Mouse (Mus musculus): ENCODE data around the gene Pkp3. TPM values are rescaled to one million over a fixed set of nuclear protein-coding genes. Genes with fewer than 3 reads are reported as not detected.

Gene Pkp3
- polyA plus RNA-seq, 1 experiment from 2014 or later: 0.18 TPM

GRCm38 (mm10) chr7:141046931-141047580 lies 31.0 kb upstream of the Pkp3 start:
- Histone ChIP-seq H3K4me2 (peak overlapping the region; percentile 92), H3K4me3 (replicated peaks) (0 out of 2 replicates have a peak overlapping the region, but pooled peaks have one; percentile 39), H3K36me3 (no peaks in the 10 kb centered on the region), H3K9ac (replicated peaks) (no peak overlapping the region), H3K27ac (replicated peaks) (peak overlapping the region; percentile 72), H3K27me3 (replicated peaks) (no peaks in the 10 kb centered on the region), H3K9me3 (replicated peaks) (no peaks in the 10 kb centered on the region), H3K4me1 (peaks cover 20% of the 10 kb centered on the region)
- 62% methylated on average over 6 of the region's 6 CpGs for WGBS
- ATAC-seq (ENCODE audit: low FRiP score): no peak

GRCm38 (mm10) chr7:141047581-141048225 lies 30.3 kb upstream of the Pkp3 start:
- Histone ChIP-seq H3K27ac (replicated peaks) (peak overlapping the region; percentile 85), H3K9ac (replicated peaks) (peak overlapping the region; percentile 40), H3K9me3 (replicated peaks) (no peaks in the 10 kb centered on the region), H3K4me3 (replicated peaks) (peak overlapping the region; percentile 39), H3K4me1 (peaks cover 18% of the 10 kb centered on the region), H3K36me3 (no peaks in the 10 kb centered on the region), H3K4me2 (peak overlapping the region; percentile 92), H3K27me3 (replicated peaks) (no peaks in the 10 kb centered on the region)
- WGBS: 10% methylated on average over 16 of the region's 19 CpGs
- peak; percentile 83 for ATAC-seq (ENCODE audit: low FRiP score)

- ATAC-seq (ENCODE audit: low FRiP score): peak; percentile 95
- no peaks in the 10 kb centered on the region for H3K9me3 ChIP-seq (replicated peaks)
- peak overlapping the region; percentile 85 for H3K27ac ChIP-seq (replicated peaks)
- no peaks in the 10 kb centered on the region for H3K27me3 ChIP-seq (replicated peaks)
- H3K4me2 ChIP-seq: peak overlapping the region; percentile 92
- H3K9ac ChIP-seq (replicated peaks): peak overlapping the region; percentile 40
- H3K36me3 ChIP-seq: no peaks in the 10 kb centered on the region
- 12% methylated on average over 21 of the region's 21 CpGs for WGBS
- H3K4me3 ChIP-seq (replicated peaks): peak overlapping the region; percentile 39
- peaks cover 18% of the 10 kb centered on the region for H3K4me1 ChIP-seq
Measured at GRCm38 (mm10) chr7:141048226-141049218, 29.5 kb upstream of the Pkp3 start.

- no peak overlapping the region for H3K4me2 ChIP-seq
- H3K9ac ChIP-seq (replicated peaks): no peak overlapping the region
- no peaks in the 10 kb centered on the region for H3K27me3 ChIP-seq (replicated peaks)
- ATAC-seq (ENCODE audit: low FRiP score): 0 out of 2 replicates have a peak, but pooled peaks have one; percentile 13
- peaks cover 18% of the 10 kb centered on the region for H3K4me1 ChIP-seq
- H3K27ac ChIP-seq (replicated peaks): no peak overlapping the region
- 77% methylated on average over 2 of the region's 2 CpGs for WGBS
- H3K9me3 ChIP-seq (replicated peaks): no peaks in the 10 kb centered on the region
- no peak overlapping the region for H3K4me3 ChIP-seq (replicated peaks)
- no peaks in the 10 kb centered on the region for H3K36me3 ChIP-seq
Measured at GRCm38 (mm10) chr7:141049326-141049725, 28.7 kb upstream of the Pkp3 start.

- ATAC-seq (ENCODE audit: low FRiP score): no peak
- Histone ChIP-seq H3K9ac (replicated peaks) (no peak overlapping the region), H3K27me3 (replicated peaks) (no peaks in the 10 kb centered on the region), H3K4me2 (no peak overlapping the region), H3K4me3 (replicated peaks) (no peak overlapping the region), H3K36me3 (peaks cover 3% of the 10 kb centered on the region; the same call in 1 of the 2 replicates), H3K9me3 (replicated peaks) (no peaks in the 10 kb centered on the region), H3K4me1 (peaks cover 18% of the 10 kb centered on the region), H3K27ac (replicated peaks) (no peak overlapping the region)
- WGBS: 70% methylated on average over 17 of the region's 17 CpGs
Measured at GRCm38 (mm10) chr7:141051060-141051685, 26.8 kb upstream of the Pkp3 start.

- no peak overlapping the region for H3K27ac ChIP-seq (replicated peaks)
- H3K27me3 ChIP-seq (replicated peaks): no peaks in the 10 kb centered on the region
- H3K4me1 ChIP-seq: peaks cover 15% of the 10 kb centered on the region
- peaks cover 3% of the 10 kb centered on the region; the same call in 1 of the 2 replicates for H3K36me3 ChIP-seq
- 95% methylated on average over 4 of the region's 4 CpGs for WGBS
- H3K4me3 ChIP-seq (replicated peaks): no peak overlapping the region
- no peaks in the 10 kb centered on the region for H3K9me3 ChIP-seq (replicated peaks)
- H3K4me2 ChIP-seq: no peak overlapping the region
- ATAC-seq (ENCODE audit: low FRiP score): no peak
- no peak overlapping the region for H3K9ac ChIP-seq (replicated peaks)
Measured at GRCm38 (mm10) chr7:141052016-141052415, 26.0 kb upstream of the Pkp3 start.

- Histone ChIP-seq H3K36me3 (peaks cover 3% of the 10 kb centered on the region; the same call in 1 of the 2 replicates), H3K9me3 (replicated peaks) (no peaks in the 10 kb centered on the region), H3K4me1 (peaks cover 11% of the 10 kb centered on the region), H3K27me3 (replicated peaks) (no peaks in the 10 kb centered on the region), H3K4me3 (replicated peaks) (no peak overlapping the region), H3K9ac (replicated peaks) (no peak overlapping the region), H3K4me2 (no peak overlapping the region), H3K27ac (replicated peaks) (no peak overlapping the region)
- no peak for ATAC-seq (ENCODE audit: low FRiP score)
- WGBS: 82% methylated on average over 2 of the region's 2 CpGs
Measured at GRCm38 (mm10) chr7:141052421-141052820, 25.6 kb upstream of the Pkp3 start.

- no peak overlapping the region for H3K4me2 ChIP-seq
- no peaks in the 10 kb centered on the region for H3K9me3 ChIP-seq (replicated peaks)
- no peak for ATAC-seq (ENCODE audit: low FRiP score)
- peaks cover 3% of the 10 kb centered on the region; the same call in 1 of the 2 replicates for H3K36me3 ChIP-seq
- peaks cover 19% of the 10 kb centered on the region for H3K4me1 ChIP-seq
- 87% methylated on average over 4 of the region's 4 CpGs for WGBS
- no peak overlapping the region for H3K27ac ChIP-seq (replicated peaks)
- H3K27me3 ChIP-seq (replicated peaks): no peaks in the 10 kb centered on the region
- H3K4me3 ChIP-seq (replicated peaks): no peak overlapping the region
- no peak overlapping the region for H3K9ac ChIP-seq (replicated peaks)
Measured at GRCm38 (mm10) chr7:141055785-141056184, 22.2 kb upstream of the Pkp3 start.

GRCm38 (mm10) chr7:141056976-141057375 lies 21.0 kb upstream of the Pkp3 start:
- H3K36me3 ChIP-seq: peaks cover 3% of the 10 kb centered on the region; the same call in 1 of the 2 replicates
- no peak overlapping the region for H3K9ac ChIP-seq (replicated peaks)
- ATAC-seq (ENCODE audit: low FRiP score): no peak
- no peak overlapping the region for H3K27ac ChIP-seq (replicated peaks)
- WGBS: 90% methylated on average over 6 of the region's 6 CpGs
- no peak overlapping the region for H3K4me3 ChIP-seq (replicated peaks)
- H3K27me3 ChIP-seq (replicated peaks): no peaks in the 10 kb centered on the region
- no peaks in the 10 kb centered on the region for H3K9me3 ChIP-seq (replicated peaks)
- no peak overlapping the region for H3K4me2 ChIP-seq
- H3K4me1 ChIP-seq: peaks cover 24% of the 10 kb centered on the region

GRCm38 (mm10) chr7:141057541-141057940 lies 20.5 kb upstream of the Pkp3 start:
- Histone ChIP-seq H3K36me3 (peaks cover 3% of the 10 kb centered on the region; the same call in 1 of the 2 replicates), H3K4me1 (peaks cover 30% of the 10 kb centered on the region), H3K27ac (replicated peaks) (no peak overlapping the region), H3K9ac (replicated peaks) (no peak overlapping the region), H3K4me3 (replicated peaks) (no peak overlapping the region), H3K27me3 (replicated peaks) (no peaks in the 10 kb centered on the region), H3K4me2 (no peak overlapping the region), H3K9me3 (replicated peaks) (no peaks in the 10 kb centered on the region)
- WGBS: 97% methylated on average over 1 of the region's 1 CpGs
- no peak for ATAC-seq (ENCODE audit: low FRiP score)
